Mouse (Mus musculus) C2C12 (cell line): ENCODE results near the gene Slc23a3.

Source experiments
- CEBPB ChIP-seq: IDR thresholded peaks from one replicate; pipeline ENCODE4 v1.6.1; 2011; ENCODE audit warnings: low read depth, mild to moderate bottlenecking, control low read depth, moderate library complexity
- CTCF ChIP-seq: IDR thresholded peaks from one replicate; pipeline ENCODE4 v1.5.1; 2011; ENCODE audit not compliant: control insufficient read depth, insufficient read depth, insufficient read length
- MAX ChIP-seq: IDR thresholded peaks from one replicate; pipeline ENCODE4 v1.6.1; 2011; ENCODE audit warnings: mild to moderate bottlenecking, control low read depth
- MYOD1 ChIP-seq: IDR thresholded peaks from one replicate; pipeline ENCODE4 v1.6.1; 2011; ENCODE audit warnings: low read depth; ENCODE audit not compliant: control insufficient read depth, insufficient read length
- USF1 ChIP-seq: IDR thresholded peaks from one replicate; pipeline ENCODE4 v1.6.1; 2011; ENCODE audit warnings: low read depth, mild to moderate bottlenecking, control low read depth, moderate library complexity

GRCm38 (mm10) chr1:75122211-75122610, 11.5 kb downstream of the Slc23a3 start:
- TF ChIP-seq CTCF (no peak), MAX (no peak), CEBPB (no peak), USF1 (no peak), MYOD1 (no peak)
